Mouse (Mus musculus): ENCODE data around the gene Tnrc18.
A peak's percentile ranks its signal among the peaks of the same experiment; 100 is the strongest.

Gene Tnrc18

DNA sequence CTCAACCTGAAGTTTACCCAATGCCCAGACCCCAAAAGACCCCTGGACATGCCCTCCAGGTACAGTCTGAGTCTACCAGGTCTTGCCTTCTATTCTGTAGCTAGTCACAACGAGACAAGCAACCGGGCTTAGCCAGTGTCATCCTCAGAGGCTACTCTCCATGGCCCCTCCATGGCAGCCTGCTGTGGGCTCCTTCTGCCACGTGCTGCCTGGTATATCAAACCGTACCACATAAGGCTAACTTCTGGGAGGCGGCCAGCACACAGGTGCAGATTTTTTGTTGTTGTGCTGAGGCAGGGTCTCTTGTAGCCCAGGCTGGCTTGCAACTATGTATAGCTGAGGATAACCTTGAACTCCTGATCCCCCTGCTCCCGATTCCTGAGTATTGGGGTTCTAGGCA lies 101.4 kb downstream of the Tnrc18 start:
- no peak for DNase-seq

DNA sequence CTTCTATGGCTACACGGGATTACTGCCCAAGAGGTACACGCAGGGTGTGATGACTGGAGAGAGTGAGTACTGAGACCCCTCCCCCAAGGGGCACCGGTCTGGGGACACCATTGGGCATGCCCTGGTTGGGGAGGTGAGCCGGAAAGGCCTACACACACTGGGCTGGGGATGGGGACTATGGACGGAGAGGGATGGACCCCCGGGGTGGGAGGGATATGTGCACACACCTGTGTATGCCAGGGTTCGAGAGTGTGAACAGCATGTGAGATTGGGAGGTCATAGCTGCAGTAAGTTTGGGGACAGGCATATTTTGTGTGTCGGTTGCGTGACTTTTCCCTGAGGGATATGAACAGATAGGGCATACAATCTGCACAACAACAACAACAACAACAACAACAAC lies 102.4 kb downstream of the Tnrc18 start:
- no peak for DNase-seq

DNA sequence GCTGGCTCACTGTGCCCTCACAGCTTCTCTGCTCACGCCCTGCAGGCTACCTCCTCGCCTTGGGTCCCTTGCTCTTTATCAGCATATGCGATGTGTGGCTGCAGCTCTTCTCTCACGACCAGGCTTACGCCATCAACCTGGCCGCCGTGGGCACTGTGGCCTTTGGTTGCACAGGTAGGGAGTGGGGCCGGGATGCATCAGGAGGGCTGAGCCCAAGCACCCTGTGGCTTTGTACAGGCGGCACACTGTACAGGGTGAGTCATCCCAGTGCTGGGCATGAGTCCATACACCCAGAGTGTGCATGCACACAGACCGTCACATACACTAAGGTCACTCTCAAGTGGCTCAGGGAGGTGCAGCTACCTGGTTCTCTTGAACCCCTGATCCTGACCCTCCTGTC lies 103.5 kb downstream of the Tnrc18 start:
- no peak for DNase-seq

DNA sequence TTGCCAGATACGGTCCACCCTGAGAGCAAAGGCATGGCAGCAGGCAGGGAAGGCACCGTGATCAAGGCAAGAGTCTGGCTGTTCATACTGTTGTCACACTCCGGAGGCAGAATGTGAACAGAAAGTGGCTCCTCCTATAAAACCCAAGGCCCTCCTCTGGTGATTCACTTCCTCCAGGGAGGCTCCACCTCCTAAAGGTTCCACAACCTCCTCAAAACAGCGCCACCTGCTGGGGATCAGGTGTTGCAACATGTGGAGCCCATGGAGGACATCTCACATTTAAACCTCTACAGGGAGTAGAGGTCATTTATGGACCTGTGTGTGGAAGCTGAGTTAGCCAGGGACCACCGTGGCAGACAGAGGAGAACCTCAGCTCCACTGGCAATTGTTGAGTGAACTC lies 105.1 kb downstream of the Tnrc18 start:
- DNase-seq, result no peak

DNA sequence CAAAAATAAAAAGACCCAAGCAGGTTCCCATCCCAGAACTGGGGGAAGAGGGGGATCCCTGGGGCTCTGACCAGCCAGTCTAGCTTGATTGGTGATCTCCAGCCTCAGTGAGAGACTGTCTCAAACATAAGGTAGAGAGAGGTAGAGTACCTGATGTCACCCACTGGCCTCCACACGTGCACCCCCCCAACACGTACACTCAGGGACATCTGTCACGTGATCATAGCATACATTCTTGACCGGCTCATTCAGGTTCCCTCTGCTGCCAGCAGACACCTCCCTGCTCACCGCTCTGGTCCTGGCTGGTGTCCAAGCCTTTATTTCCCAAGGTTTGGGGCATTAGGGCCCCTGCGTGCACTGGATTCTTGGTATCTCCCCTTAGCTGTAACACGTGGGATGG lies 108.0 kb downstream of the Tnrc18 start:
- peak; percentile 76 for DNase-seq

DNA sequence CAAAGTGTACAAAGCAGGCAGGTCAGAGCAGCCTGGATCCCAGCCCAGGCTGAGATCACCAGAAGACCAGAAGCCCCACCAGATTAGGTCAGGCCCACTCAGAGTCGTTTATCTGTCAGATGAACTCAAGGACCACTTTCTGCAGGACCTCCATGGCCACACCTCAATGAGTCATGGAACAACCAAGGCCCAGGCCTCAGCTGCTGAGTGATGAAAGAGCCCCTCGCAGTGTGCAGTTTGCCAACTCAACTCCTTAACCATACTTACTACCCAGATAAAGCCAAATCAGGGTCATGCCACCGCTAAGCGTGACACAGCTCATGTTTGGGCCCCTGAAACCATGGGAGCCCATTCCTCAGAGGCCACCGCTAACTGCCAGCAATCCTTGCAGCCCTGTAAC lies 109.8 kb downstream of the Tnrc18 start:
- DNase-seq, result no peak

DNA sequence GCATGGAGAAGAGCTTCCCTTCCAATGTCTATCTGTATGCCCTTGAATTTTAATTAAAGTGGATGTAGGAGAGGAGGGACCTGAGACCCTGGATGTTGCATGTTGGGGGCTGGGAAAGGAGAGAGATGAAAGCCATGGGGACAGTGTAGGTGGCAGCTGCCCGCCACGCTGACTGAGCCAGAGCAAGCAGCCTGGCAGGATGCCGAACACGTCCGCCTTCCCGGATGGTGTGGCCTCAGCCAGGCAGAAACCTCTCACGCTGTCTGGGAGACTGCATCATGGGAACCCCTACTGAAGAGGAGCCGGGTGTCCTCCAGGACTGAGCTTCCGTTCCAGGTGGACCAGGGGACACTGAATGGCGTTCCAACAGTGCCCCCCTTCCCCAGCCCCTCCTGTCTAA lies 113.9 kb downstream of the Tnrc18 start:
- DNase-seq, result no peak

DNA sequence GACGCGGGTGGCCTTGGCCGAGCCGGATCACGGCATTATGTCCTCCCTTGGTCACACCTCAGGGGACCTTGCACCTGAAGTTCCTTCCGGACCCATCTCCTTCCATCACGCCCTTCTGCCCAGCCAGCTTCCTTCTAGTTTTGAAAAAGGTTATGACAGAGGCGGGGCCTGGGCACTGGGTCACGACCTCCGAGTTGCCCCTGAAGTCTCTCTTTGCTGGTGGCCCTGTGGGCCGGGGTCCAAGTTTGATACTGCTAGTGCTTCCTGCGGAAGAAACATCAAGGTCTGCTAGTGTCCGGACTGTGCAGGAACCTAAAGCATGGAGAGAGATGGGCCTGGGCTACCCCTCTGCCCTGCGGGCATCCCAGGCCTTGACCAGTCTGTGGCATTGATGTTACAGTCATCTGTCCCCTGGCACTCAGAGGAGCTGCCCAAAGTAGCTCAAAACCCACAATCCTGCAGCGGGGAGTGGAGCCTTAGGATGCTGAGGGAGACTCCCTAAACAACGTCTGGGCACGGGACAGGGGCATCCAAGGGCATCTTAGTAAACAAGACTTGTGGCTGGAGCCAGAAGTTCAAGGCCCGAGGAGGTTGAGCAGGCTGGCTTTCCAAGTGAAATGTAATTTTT lies 114.8 kb downstream of the Tnrc18 start:
- DNase-seq, result no peak

DNA sequence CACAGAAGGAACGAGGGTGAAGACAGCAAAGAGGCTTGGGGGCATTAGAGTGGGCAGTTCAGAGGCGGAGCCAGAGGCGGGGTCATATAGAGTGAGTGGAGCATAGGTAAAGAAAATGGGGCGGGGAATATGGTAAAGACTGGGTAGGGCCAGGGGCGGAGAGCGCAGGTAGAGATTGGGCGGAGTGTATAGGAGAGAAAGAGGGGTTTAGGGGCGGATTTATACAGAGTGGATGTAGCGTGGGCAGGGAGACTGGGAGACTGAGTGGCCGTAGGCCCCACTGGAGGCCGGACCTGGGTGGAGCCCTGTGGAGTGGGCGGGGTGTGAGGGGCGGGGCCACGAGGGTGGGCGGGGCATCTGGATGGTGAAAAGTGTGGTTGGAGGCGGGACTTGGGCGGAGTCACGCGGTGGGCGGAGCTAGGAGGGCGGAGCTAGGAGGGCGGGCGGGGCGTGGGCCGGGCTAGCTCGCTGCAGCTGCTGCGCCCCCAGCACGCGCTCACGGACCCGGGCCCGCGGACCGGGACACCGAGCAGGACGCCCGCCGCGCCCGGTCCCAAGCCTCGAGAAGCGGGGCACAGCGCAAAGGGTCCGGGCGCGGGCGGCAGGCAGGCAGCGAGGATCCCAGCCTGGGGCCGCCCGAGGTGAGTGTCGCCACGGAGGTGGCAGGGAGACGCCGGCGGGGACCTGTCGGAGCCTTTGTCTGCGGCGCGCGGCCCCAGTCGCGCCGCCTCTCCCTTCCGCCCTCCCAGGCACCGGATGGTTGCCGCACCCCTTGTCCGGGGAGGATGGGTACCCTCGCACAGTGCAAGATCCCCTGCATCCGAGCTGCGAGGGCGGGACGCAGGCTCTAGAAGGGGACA lies 115.6 kb downstream of the Tnrc18 start:
- peak; percentile 87 for DNase-seq

DNA sequence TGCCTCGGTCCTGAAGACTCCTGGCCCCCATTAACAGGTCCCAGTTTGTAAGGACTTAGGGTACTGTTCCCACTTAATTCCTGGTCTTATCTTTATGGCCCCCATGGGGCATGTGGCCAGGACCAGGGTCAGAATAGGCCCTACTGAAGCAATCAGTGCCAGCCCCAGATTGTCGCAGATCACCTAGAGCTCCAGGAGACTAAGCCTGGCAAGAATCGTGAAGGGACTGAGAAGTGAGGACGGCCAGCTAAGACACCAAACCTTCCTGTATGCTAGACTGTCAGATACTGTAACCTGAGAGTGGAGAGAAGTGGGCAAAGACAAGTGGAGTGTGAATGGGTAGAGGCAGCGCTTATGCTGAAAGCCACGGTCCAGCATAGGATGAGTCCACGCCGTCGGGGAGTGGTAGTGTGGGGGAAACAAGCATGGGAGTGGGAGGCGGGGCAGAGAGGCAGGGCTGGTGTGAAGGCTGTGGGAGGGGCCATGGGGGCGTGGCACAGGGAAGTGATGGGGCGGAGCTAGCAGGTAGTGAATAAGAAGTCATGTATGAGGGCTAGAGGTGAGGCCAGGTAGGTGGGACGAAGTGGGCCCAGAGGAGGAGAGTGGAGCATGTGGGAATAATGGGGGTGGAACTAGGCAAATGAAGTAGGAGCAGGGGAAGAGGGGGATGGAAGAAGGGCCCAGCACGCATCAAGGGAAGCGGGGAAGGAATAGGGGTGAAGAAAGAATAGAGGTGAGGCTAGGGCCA lies 116.4 kb downstream of the Tnrc18 start:
- DNase-seq, result no peak

DNA sequence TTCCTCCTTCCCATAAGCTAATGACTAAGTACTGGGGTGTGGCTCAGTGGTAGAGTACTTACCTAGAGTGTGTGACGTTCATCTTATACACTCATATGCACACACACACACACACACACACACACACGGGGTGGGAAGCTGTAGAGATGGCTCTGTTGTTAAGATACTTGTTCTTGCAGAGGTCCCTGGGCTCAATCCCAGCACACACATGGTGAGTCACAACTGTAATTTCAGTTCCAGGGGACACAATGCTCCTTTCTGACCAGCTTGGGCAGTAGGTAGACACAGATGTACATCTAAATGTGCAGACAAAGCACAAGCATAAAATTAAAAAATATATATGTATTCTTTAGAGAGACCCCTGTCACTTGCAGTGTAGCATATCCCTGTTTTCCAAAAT lies 119.7 kb downstream of the Tnrc18 start:
- DNase-seq, result no peak

DNA sequence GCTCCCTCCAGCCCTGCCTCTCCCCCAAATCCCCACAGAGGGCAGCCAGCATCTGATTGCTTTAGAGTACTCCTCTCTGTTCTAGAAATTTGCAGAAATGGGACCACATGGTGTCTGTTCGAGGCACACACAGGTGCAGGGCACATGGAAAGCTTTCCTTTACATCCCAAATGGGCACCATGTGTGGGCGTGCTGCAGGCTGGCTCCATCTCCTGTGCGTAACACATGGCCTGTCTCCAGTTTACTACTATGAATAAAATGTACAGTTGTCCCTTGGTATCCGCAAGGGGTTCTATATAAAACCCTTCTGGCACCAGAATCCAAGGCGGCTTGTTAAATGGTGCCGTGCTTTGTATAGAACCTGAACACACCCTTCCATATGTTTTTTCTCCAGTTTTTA lies 120.6 kb downstream of the Tnrc18 start:
- DNase-seq, result no peak

DNA sequence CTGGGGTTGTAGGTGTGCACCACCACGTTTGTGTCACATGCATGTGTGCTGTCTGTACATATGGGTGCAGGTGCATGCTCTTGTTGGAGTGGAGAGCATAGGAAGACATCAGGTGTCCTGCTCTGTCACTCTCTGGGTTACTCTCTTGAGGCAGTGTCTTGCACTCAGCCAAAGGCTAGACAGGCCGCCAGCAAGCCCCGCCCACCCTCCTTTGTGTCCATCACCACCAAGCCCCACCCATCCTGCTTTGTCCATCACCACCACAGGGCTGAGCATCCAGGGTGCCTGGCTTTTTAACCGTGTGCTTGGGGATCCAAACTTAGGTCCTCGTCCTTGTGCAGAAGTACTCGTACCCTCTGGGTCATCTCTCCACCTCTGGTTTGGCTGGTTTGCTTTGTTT lies 121.2 kb downstream of the Tnrc18 start:
- no peak for DNase-seq

DNA sequence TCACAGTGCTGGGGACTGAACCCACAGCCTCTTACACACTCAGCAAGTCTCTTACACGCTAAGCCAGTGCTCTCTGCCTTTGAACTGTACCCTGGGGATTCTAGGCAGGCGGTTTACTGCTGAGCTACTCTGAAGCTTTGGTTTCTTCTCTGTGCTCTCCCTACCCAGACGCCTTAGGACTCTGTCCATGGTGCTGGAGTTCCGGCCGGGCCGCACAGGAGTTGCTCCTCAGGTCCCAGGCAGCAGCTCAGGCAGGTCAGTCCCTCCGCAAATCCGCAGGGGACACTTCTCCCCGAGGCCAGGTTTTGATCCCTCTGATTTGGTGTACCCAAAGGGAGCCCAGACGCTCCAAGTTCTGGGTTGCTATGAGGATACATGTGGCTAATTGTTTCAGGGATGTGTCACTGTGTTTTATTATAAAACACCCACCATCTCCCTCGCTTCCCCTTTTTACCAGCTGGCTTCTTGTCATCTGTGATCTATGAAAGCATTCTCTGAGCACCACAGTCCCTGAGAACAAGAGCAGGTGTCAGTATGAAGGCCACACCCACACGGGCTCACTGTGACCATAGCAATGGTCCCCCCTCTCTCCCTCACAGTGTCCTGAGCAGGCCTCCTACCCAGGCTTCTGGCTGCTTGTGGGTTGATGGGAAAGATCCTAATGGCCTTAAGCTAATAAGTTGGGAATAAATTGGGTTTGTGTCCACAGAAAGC lies 122.7 kb downstream of the Tnrc18 start:
- no peak for DNase-seq

DNA sequence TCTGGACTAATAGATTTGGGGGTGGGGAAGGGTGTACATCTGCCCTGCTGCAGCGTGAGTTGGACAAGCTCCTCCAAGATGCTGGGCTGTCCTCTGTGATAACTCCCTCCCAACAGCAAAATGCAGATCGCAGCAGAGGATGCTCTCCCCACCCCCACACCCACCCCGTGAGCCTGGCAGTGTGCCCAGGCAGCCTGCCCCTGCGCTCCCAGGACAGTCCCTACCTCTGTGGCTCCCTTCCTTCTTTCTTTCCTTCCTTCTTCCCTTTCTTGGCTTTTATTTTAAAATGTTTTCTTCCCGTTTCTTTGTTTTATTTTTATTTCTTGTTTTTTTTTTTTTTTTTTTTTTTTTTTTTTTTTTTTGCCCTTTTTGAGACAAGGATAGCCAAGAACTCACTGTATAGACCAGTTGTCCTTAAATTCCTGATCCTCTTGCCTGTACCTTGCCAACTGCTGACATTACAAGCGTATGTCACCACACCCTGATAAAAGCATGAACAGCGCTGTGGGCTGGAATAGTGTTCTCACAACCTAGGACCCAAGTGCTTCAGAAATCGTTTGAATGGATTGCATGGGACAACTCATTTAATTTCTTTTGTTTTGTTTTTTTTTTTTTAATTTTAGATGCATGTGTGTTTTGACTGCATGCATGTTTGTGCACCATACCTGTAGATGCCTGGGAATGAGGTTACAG lies 123.6 kb downstream of the Tnrc18 start:
- DNase-seq, result no peak

DNA sequence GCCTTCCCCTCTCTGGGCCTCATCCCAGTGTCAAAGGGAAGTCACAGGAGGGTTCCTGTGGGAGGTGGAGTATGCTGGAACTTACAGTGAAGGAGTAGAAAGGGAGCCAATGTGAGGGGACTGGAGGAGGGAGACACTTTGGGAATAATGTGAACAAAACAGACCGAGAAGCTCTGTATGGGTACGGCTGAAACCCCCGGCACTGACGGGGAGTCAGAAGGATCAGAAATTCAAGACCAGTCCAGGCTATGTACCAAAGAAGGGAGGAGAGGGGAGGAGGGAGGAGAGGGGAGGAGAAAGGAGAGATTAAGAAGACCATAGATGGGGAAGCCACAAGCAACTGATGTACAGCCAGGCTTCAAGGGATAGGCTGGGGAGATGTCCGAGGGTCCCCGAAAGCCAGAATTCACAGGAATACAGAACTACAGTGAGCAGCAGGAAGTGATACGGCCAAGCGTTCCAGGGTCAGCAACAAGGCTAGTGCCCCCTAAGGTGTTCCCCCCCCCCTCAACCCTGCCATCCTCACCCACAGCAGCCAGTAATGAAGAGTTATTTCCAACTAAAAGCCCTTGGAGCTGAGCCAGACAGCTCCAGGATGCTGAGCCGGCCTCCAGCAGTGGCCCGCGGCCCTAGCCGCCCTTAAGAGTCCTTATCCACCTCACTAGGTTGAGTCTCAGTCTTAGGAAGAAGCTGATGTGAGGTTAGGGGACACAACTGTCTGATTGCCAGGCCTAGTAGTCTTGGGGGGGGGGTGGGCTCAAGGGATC lies 124.3 kb downstream of the Tnrc18 start:
- no peak for DNase-seq

DNA sequence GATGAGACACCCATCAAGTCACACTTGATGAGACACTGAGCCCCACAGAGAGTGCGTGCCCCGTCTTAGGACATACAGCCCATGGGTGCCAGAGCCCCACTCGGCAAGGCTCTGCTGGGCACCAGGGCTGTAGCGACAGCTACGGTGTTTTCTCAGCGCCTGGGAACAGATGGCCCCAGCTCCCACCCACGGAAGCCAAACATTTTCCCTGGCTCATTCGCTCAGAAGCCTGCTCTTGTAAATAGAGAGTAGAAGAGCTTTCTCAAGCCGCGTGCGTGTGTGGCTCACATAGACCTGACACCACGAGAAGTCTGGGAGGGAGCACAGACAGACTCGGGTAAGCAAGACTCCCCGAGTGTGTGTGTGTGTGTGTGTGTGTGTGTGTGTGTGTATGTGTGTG lies 125.2 kb downstream of the Tnrc18 start, which contains the start of gene Slc29a4:
Gene Slc29a4 (plus strand): TSS at position 265 of the 400 bp plus-strand sequence.
- DNase-seq, result no peak

DNA sequence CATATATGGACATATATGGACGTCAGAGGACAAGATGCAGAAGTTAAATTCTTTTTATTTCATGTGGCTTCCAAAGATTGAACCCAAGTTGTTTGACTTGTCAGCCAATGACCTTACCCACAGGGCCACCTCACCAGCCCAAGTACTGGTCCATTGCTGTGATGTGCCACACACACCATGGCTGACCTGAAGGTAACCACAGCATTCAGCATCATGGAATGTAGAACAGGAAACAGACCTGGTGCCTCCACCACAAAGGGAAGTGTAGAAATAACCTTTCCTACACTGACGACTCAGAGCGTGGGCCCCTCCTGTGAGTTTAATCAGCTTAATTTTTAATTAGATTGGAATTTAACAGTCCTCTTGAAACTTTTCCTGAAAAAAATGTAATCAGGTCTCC lies 127.1 kb downstream of the Tnrc18 start:
- DNase-seq, result no peak

DNA sequence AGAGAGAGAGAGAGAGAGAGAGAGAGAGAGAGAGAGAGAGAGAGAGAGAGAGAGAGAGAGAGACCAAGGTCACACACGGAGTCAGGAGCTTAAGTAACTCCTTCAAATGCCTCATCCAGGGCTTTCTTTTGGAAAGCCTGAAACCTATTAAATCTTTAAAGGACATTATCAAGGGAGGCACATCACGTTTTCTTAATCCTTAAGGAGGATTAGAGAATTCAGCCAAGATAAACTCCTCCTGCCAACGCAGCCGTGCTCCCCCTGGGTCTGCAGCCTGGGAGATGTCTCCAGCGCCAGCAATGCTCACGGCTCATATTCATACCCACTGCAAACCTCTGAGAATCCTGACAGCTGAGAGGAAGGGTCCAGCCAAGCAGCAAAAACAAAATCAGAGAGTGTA lies 128.6 kb downstream of the Tnrc18 start:
- no peak for DNase-seq

DNA sequence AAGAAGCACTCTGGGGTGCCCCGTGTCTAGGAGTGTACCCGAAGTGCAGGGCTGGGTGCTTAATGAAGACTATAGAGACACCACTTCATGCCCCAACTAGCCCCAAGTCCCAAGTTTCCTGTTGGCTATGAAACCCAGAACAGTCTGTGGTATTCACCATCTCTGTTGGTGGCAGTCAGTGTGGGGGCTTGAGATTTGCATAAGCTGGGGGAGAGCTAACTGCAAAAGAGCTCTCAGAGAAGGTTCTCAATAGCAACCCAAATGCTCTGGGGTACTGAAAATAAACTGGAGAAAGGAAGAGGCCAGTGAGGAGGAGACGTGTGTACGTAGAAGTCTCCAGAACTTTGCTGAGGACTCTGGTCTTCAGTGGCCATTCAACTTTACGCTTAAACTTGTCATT lies 134.9 kb downstream of the Tnrc18 start:
- DNase-seq, result no peak

DNA sequence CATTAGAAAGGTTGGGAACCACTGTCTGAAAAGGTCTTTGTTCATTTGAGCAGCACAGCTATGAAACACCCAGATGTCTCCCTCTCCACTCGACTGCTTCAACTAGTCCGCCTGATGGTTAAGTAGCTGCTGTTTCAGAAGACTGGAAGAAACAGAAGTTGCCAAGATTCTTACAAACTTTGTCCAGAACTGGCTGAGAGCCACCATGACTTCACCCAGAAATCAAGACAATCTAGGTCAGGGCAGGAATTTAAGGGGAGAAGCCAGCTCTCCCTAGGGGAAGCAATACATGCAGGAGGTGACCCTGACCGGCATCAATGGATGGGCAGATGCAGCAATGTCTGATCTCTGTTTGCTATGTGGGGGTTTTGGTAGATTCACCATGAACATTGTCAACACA lies 135.6 kb downstream of the Tnrc18 start:
- no peak for DNase-seq

DNA sequence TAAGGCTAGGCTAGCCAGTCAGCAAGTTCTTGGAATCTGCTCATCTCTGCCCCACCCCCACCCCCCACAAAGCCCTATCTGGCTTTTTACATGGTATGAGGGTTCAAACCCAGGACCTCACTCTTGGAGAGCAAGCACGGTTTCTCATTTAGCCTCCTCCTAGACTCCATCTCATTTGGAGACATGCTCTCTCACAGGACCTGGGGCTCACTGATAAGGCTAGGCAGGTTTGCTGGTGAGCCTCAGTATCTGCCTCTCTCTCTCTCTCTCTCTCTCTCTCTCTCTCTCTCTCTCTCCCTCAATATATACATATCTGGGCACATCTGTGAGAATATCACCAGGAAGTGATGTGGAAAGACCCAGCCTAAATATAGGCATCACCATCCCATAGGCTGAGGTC lies 138.4 kb downstream of the Tnrc18 start:
- no peak for DNase-seq

Measured in heart, adult 11 months (tissue).